Mouse (Mus musculus) olfactory bulb, adult 2 months (tissue): Measurements from ENCODE around the gene Olfr223.

ENCODE experiments used
- CTCF ChIP-seq: fragments of 200-500 bp; IDR thresholded peaks from 2 replicates; pipeline ENCODE4 v1.5.1; 2012; ENCODE audit warnings: low read depth, mild to moderate bottlenecking, low read length, moderate library complexity; ENCODE audit not compliant: insufficient read depth
- POLR2A ChIP-seq: fragments of 200-500 bp; IDR thresholded peaks from 2 replicates; pipeline ENCODE4 v1.6.1; 2012; ENCODE audit warnings: mild to moderate bottlenecking, low read depth, low read length, moderate library complexity; ENCODE audit not compliant: insufficient read depth

DNA sequence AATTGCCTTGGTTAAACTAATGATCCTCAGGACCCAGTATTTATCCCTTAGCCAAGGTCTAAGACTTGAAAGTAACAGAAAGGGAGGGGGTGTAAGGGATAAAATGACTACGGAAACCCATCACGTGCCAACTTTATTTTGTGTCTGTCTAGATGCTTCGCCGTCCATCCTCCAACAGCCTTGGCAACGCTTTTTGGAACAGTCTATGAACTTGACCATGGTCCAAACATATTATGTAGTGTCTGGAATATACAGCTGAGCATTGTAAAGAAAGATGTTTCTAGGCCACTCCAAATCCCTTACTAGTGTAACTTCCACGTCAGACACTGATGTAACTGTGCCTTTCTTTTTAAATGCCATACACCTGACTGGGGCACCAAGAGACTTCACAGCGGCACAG lies 33.1 kb upstream of the Olfr223 start:
- no peak for TF ChIP-seq POLR2A
- TF ChIP-seq CTCF, result no peak
